Mouse (Mus musculus): ENCODE data around the gene Dhx8. TPM values are rescaled to one million over a fixed set of nuclear protein-coding genes. Genes with fewer than 3 reads are reported as not detected.

Gene Dhx8
- total RNA-seq, 2 experiments from 2014 or later, result 12.7 to 13.6 TPM

- intact Hi-C loops (cut with DNase I; ENCODE audit: low total_unique reads), result no loop called here
- DNase-seq, result no peak
Observed at GRCm38 (mm10) chr11:101786651-101787050, 53.9 kb downstream of the Dhx8 start.

GRCm38 (mm10) chr11:101787432-101787831 is 54.7 kb downstream of the Dhx8 start:
- no peak for DNase-seq
- intact Hi-C loops (cut with DNase I; ENCODE audit: low total_unique reads), result no loop called here

DNA sequence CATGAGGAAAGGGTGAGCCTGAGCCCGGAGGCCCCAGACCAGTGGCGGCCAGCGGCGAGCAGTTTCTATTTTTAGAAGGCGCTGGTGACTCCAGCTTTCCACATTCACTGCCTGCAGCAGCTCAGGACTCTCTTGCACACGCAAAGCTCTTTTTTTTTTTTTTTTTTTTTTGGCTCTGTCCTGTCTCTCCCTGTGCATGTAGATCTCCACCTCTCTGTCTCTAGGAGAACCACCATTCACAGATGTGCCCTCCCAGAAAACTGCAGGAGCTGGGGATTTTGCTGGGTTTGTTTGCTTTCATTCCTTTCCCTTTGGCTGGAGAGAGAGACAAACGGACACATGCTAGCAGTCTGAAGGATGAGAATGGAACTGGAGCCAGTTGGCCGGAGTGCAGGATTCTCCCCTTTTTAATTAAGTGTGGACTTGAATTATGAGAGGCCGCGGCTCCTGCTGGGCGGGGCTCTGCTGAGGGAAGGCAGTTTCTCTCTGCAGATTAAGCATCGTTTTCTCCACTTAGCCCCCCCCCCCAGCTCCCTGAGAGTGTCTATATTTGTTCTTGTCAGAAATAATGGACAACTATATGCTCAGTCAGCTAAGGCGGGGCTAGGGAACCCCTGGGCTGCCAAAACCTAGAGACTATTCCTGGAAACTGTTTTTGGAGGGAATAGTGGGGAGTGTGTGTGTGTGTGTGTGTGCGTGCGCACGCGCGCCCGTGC is 58.2 kb downstream of the Dhx8 start:
- DNase-seq, result peak; percentile 59
- intact Hi-C loops (cut with DNase I; ENCODE audit: low total_unique reads), result no loop called here

GRCm38 (mm10) chr11:101797355-101797754 is 64.6 kb downstream of the Dhx8 start:
- intact Hi-C loops (cut with DNase I; ENCODE audit: low total_unique reads), result no loop called here
- DNase-seq, result no peak

GRCm38 (mm10) chr11:101798083-101798482 is 65.4 kb downstream of the Dhx8 start:
- no peak for DNase-seq
- intact Hi-C loops (cut with DNase I; ENCODE audit: low total_unique reads), result no loop called here

GRCm38 (mm10) chr11:101801386-101801785 is 68.7 kb downstream of the Dhx8 start:
- intact Hi-C loops (cut with DNase I; ENCODE audit: low total_unique reads), result no loop called here
- no peak for DNase-seq

DNA sequence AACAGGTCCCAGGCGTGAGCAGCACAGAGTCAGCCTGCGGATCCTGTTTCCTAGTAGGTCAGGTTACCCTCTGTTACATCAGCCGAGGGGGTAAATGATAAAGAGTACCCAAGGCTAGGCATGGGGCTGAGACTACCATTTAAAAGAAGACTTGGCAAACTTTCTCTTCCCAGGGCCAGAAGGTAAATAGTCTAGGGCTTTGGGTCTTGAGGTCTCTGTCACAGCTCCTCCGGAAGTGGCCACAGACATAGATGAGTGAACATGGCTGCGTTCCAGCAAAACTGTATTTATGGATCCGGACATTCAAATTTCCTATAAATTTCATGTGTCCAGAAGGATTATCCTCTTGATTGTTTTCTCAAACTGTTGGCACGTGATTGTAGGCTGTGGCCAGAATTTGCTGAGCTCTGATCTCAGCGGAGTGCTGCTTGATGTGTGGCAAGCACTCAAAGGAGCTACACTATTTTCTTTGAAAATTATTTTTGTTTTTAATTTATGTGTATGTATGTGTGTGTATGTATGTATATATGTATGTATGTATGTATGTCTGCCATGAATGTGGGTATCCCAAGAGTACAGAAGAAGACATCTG is 72.5 kb downstream of the Dhx8 start:
- no peak for DNase-seq
- intact Hi-C loops (cut with DNase I; ENCODE audit: low total_unique reads), result no loop called here

- intact Hi-C loops (cut with DNase I; ENCODE audit: low total_unique reads), result no loop called here
- DNase-seq, result no peak
Observed at GRCm38 (mm10) chr11:101806741-101807140, 74.0 kb downstream of the Dhx8 start.

DNA sequence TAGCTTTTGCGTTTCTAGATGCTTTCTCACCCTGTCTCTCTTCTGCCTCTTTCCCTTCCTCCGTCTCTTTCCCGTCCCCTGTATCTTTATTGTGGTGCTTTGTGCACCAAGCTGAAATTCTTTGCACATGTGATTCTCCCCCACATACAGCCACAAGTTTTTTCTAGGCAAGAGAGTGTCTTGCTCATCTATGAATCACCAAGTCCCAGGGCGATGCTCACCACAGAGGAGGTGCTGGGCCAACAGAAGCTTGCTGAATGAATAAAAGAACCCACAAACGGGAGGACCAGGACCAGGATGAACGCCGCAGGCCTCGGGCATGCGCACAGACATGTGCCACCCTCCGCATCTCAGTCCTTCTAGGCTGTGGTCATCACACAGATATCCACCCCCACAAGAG is 74.5 kb downstream of the Dhx8 start:
- no peak for DNase-seq
- intact Hi-C loops (cut with DNase I; ENCODE audit: low total_unique reads), result no loop called here

DNA sequence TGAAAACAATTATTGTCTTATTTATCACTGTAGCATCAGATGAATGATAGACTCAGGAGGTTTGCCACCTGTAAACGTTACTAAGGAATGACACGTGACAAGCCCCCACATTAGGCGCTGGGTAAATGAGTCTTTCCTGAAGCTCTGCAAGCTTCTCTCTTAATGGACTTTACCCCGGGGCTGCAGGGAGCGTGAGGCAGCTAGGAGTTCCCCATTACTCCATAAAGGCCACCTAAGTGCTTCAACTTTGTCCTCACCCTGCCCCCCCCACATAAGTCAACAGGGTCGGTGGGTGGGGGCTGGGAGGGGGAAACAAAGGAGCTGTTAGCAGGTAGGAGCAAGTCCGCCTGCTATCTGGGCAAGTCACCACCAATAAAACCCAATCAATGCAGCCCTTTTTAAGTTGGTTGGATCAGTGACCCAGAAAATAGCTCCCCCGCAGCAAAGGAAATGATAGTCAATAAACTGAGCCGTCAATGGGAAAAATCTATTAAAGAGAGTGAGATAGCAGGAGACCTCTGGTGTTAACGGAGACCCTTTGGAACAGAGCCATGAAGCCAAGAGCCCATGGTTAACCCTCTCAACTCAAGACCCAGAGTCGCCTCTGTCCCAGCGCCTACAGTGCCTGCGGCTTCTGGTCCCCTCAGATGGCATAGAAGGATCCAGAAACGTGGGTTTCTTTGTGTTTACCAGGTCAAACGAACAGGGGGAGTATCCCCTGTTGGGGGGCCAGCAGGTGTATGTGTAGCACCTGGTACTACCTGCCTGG is 76.5 kb downstream of the Dhx8 start:
- no peak for DNase-seq
- intact Hi-C loops (cut with DNase I; ENCODE audit: low total_unique reads), result no loop called here

DNA sequence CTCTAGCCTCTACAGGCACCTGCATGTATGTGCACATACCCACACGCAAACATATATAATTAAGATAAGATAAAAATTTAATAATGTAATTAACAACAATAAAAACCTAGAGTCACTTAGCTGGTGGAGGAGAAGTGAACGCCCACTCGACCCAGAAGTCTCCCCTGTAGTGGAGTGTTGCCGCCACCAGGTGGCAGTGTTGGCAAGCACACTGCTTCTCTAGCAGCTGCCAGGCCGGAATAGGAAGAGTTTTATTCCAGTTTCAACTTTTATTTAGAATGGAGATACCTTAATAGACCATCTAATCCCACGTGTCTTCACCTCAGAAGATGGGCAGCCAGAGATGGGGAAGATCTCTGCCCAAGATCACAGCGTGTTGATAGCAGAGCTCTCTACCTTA is 80.5 kb downstream of the Dhx8 start:
- intact Hi-C loops (cut with DNase I; ENCODE audit: low total_unique reads), result loop anchor here (2.0 to 10.0 kb wide), 2 partner anchors 48 to 98 kb away; no protein-coding TSS in a partner anchor
- DNase-seq, result peak; percentile 81

- intact Hi-C loops (cut with DNase I; ENCODE audit: low total_unique reads), result loop anchor here (10.0 kb wide), 1 partner anchor 50 kb away; no protein-coding TSS in a partner anchor
- peak; percentile 87 for DNase-seq
Observed at GRCm38 (mm10) chr11:101814375-101815102, 81.8 kb downstream of the Dhx8 start.

DNA sequence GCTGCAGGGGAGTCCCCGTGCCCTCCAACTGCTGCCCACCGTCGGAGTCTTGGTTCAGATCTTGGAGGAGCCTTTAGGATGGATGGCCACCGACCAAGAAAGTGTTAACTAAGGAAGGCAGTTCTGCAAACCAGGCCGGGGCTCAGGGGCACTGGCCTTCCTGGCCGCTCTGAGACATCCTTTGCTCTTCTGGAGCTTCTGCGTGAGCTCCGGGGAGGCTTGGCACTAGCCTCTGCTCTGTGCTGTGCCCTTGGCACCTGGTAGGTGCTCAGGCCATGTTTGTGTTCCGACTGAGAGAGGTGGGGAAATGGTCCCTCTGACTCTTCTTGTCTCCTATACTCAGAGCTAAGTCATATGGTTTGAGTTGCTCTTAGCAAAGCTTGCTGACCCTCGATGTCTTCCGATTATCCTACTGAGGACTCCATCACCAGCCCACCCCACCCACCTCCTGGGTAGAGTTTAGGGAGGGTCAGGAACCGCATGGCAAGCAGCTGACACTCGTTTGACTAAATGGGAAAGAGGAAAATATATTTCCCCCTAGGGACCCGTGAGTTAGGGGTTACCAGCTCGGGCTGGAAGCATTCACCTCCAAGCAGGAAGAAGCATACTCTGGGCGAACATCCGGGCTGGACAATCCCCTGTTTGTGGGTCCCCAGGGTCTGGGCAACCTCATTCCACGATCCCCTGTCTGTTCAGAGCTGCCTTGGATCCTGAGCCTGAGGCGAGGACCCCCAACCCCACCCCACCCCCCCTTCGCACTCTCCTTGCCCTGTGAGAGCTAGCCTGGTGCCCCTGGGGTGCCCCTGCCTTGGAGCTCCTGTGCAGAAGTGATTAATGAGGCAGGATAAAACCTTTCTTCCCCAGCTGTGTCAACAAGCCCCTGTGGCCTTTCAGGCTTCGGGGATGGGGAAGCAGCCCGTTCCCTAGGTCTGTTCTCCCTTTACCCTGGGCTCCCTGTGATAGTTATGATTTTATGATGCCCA is 82.7 kb downstream of the Dhx8 start:
- DNase-seq, result no peak
- intact Hi-C loops (cut with DNase I; ENCODE audit: low total_unique reads), result loop anchor here (10.0 kb wide), 1 partner anchor 51 kb away; no protein-coding TSS in a partner anchor

Other genes starting within 250 kb of the Dhx8 start
- gene Brca1, start 181.0 kb upstream of the Dhx8 start, total RNA-seq (2021), result under 1 TPM; 0.89 to 0.92 TPM
- gene Nbr1, start 180.8 kb upstream of the Dhx8 start, total RNA-seq (2021), result 10 to 100 TPM; 66.3 to 69.0 TPM
- gene Tmem106a, start 150.7 kb upstream of the Dhx8 start, total RNA-seq (2021), result 1 to 10 TPM; 2.3 to 3.1 TPM
- not detected for gene Gm11634, start 133.7 kb upstream of the Dhx8 start, total RNA-seq (2021)
- 10 to 100 TPM; 18.0 to 19.8 TPM for gene Rdm1, start 105.7 kb upstream of the Dhx8 start, total RNA-seq (2021)
- 10 to 100 TPM in 1 of 2 experiments, 1 to 10 TPM in 1; 7.1 to 10.7 TPM for gene Arl4d, start 67.4 kb upstream of the Dhx8 start, total RNA-seq (2021)
- 1 to 10 TPM; 4.1 to 4.9 TPM for gene Etv4, start 52.5 kb downstream of the Dhx8 start, total RNA-seq (2021)
- 10 to 100 TPM in 1 of 2 experiments, 1 to 10 TPM in 1; 8.6 to 10.8 TPM for gene Meox1, start 161.5 kb downstream of the Dhx8 start, total RNA-seq (2021)
- gene Sost, start 234.1 kb downstream of the Dhx8 start, total RNA-seq (2021), result not detected